Comparison of ENCODE assay signal across 14 mouse cellular contexts in the genomic region with DNA sequence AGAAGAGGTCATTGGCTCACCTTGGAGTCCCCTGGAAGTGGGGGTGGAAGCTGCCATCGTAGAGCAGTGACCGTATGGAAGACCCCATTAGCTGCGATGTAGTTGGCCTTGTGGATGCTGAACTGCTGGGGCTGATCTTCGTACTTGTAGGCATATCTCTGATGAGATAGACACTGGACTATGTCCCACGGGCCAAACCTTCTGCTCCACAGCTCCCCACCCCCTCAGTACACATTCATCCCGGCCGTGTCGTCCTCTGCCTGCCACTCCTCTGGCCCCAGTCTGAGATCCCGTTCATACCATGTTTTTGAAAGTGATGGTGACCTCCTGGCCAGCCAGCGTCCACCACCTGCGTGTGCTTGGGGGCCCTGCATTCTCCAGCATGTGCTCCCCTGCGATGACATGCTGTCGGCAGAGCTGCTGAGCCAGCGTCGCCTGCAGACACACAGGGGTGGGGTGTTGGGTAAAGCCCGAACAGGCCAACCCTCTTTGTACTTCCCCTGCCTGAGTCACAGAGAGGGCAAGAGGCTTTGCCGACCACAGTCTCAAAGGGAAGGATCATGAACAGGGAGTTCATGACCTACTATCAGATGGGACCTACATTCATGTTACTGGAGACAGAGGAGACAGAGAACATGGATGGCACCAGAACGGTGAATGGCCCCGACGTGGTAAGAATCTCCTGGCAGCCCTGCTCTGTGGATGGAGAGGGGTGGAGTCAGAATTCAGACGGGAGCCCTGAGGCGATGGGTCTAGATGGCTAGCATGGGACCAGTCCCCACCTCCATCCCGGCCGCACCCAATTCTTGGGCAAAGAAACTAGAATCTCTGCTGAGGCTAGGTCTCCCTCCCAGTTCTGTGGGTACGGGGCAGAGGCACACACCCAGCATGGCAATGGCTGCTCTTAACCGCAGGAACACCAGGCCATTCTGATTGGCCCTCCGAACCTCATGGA. TPM values are rescaled to one million over a fixed set of nuclear protein-coding genes. Genes with fewer than 3 reads are reported as not detected.
DNase-seq lines count a peak whose midpoint lies in the region; ATAC-seq and TF ChIP-seq lines count a peak whose summit lies in the region.
"Had no signal": no experiment of that assay in that cellular context is flagged by ENCODE, and none has a peak within 500 bp of the region (broad histone marks: within the 10 kb centered on the region; RNA-seq: fewer than 3 reads in every experiment).

No protein-coding gene starts in this region.

- no peaks in the 10 kb centered on the region for H3K79me2 ChIP-seq in liver, adult 2 months (ENCODE audit: control insufficient read depth, insufficient read depth, low read length)

- peak overlapping the region; percentile 19 for H3K4me3 ChIP-seq in bone marrow, adult 2 months (replicated peaks; ENCODE audit: control insufficient read depth, low read depth, low read length)
- H3K4me3 ChIP-seq in liver, adult 2 months (ENCODE audit: insufficient read depth, low read depth, low read length), result peak overlapping the region; percentile 46
- H3K4me3 ChIP-seq: forebrain, embryonic 15.5 days; hindbrain, embryonic 15.5 days had no signal

- peak; percentile 72 for ATAC-seq in CD4-positive, CD25-positive, alpha-beta regulatory T cell, adult 4 months
- ATAC-seq in monocyte, adult 5-6 weeks (replicated peaks; ENCODE audit: insufficient number of reproducible peaks, low FRiP score, low TSS enrichment, poor library complexity, severe bottlenecking), result peak; percentile 81
- ATAC-seq: forebrain, embryonic 15.5 days had no signal

- TF ChIP-seq CTCF in bone marrow, adult 2 months (IDR thresholded peaks at IDR 0.05; ENCODE audit: control insufficient read depth, insufficient read depth, low read length), result no peak
- no peak for TF ChIP-seq CTCF in liver, adult 2 months (IDR thresholded peaks at IDR 0.05; ENCODE audit: low read depth, low read length)

- 46% methylated on average over 27 of the region's 27 CpGs for WGBS in bone marrow, adult 2 months
- 19% methylated on average over 27 of the region's 27 CpGs for WGBS in liver, adult 2 months

- no peak overlapping the region for H3K27ac ChIP-seq in bone marrow, adult 2 months (ENCODE audit: control insufficient read depth, insufficient read depth, low read depth, low read length, poor library complexity)
- no peak overlapping the region for H3K27ac ChIP-seq in liver, adult 2 months (replicated peaks; ENCODE audit: insufficient read depth, low read depth, low read length)
- H3K27ac ChIP-seq: forebrain, embryonic 15.5 days; hindbrain, embryonic 15.5 days had no signal

- no peaks in the 10 kb centered on the region for H3K36me3 ChIP-seq in liver, adult 2 months (ENCODE audit: control insufficient read depth, insufficient read depth, low read length)
- H3K36me3 ChIP-seq: forebrain, embryonic 15.5 days; hindbrain, embryonic 15.5 days had no signal

- no peak for TF ChIP-seq POLR2A in bone marrow, adult 2 months (IDR thresholded peaks at IDR 0.05; ENCODE audit: borderline replicate concordance, control insufficient read depth, low read depth, low read length)
- no peak for TF ChIP-seq POLR2A in liver, adult 2 months (IDR thresholded peaks at IDR 0.05; ENCODE audit: extremely low read depth, insufficient read depth, low read length)

- H3K9ac ChIP-seq in liver, adult 2 months (ENCODE audit: low read depth, low read length), result peak overlapping the region; percentile 42; the same call in 1 of the 2 replicates
- H3K9ac ChIP-seq: forebrain, embryonic 15.5 days; hindbrain, embryonic 15.5 days had no signal

- H3K4me1 ChIP-seq in bone marrow, adult 2 months (ENCODE audit: control insufficient read depth, insufficient read depth, low read length), result no peaks in the 10 kb centered on the region
- peaks cover 9% of the 10 kb centered on the region for H3K4me1 ChIP-seq in liver, adult 2 months (ENCODE audit: control insufficient read depth, insufficient read depth, low read length)

- no peaks in the 10 kb centered on the region for H3K27me3 ChIP-seq in liver, adult 2 months (ENCODE audit: control insufficient read depth, insufficient read depth, low read length)
- H3K27me3 ChIP-seq: forebrain, embryonic 15.5 days; hindbrain, embryonic 15.5 days had no signal

- DNase-seq in liver, adult 2 months (ENCODE audit: extremely low read depth, low read depth, low spot score), result peak; percentile 72
- no peak for DNase-seq in frontal cortex, adult 2 months (ENCODE audit: extremely low spot score in 1 of 2, low spot score in 1 of 2)
- no peak for DNase-seq in neural tube, embryonic 10.5 days (ENCODE audit: extremely low spot score, low spot score)
- no peak for DNase-seq in right cerebral cortex, postnatal 14 days
- DNase-seq: adrenal gland, adult 8-10 months; cerebellum, adult 18-20 months; left cerebral cortex, postnatal 4 days; lung, postnatal 36 days; thymus, postnatal 4 days had no signal

RNA-seq across cellular contexts. Expression of a gene that starts 8.0 kb away (rescaled TPM):
- 1 to 10 TPM in 1 of 2 experiments, under 1 TPM in 1; 0.91 to 2.7 TPM for polyA plus RNA-seq in CD4-positive, CD25-positive, alpha-beta regulatory T cell, adult 4 months (2017; shearing (Covaris generic))
- 56.3 and 73.4 TPM in 2 replicates for polyA plus RNA-seq in bone marrow, adult 2 months (2011; ENCODE audit: insufficient read depth, insufficient read length, low replicate concordance, missing spikeins)
- total RNA-seq in liver, adult 2 months (2014; rRNA removed), result 27.0 and 39.5 TPM in 2 replicates
- polyA plus RNA-seq in liver, adult 2 months (2012; rRNA removed), result 32.7 and 52.3 TPM in 2 replicates
- total RNA-seq in monocyte, adult 5-6 weeks (2017), result not detected in 3 replicates
- polyA plus RNA-seq in frontal cortex, adult 2 months (2012; rRNA removed), result 15.5 and 19.1 TPM in 2 replicates

RNA-seq across cellular contexts. Expression of a gene that starts 29.6 kb away (rescaled TPM):
- polyA plus RNA-seq in CD4-positive, CD25-positive, alpha-beta regulatory T cell, adult 4 months (2017; shearing (Covaris generic)), result not detected
- 22.9 and 25.2 TPM in 2 replicates for polyA plus RNA-seq in bone marrow, adult 2 months (2011; ENCODE audit: insufficient read depth, insufficient read length, low replicate concordance, missing spikeins)
- total RNA-seq in liver, adult 2 months (2014; rRNA removed), result 3.0 and 6.0 TPM in 2 replicates
- polyA plus RNA-seq in liver, adult 2 months (2012; rRNA removed), result 14.8 and 17.5 TPM in 2 replicates
- 1.7 to 2.7 TPM in 2 of 3 replicates, not detected in the other for total RNA-seq in monocyte, adult 5-6 weeks (2017)
- polyA plus RNA-seq in frontal cortex, adult 2 months (2012; rRNA removed), result 20.2 and 21.4 TPM in 2 replicates

RNA-seq across cellular contexts. Expression of a gene that starts 31.7 kb away (rescaled TPM):
- polyA plus RNA-seq in CD4-positive, CD25-positive, alpha-beta regulatory T cell, adult 4 months (2017; shearing (Covaris generic)), result 10 to 100 TPM; 66.3 to 68.7 TPM
- 29.0 and 45.8 TPM in 2 replicates for polyA plus RNA-seq in bone marrow, adult 2 months (2011; ENCODE audit: insufficient read depth, insufficient read length, low replicate concordance, missing spikeins)
- total RNA-seq in liver, adult 2 months (2014; rRNA removed), result 30.9 and 35.3 TPM in 2 replicates
- 63.8 and 65.1 TPM in 2 replicates for polyA plus RNA-seq in liver, adult 2 months (2012; rRNA removed)
- 28.8 to 62.7 TPM (median 40.4 TPM) in 3 replicates for total RNA-seq in monocyte, adult 5-6 weeks (2017)
- polyA plus RNA-seq in frontal cortex, adult 2 months (2012; rRNA removed), result 25.7 and 29.9 TPM in 2 replicates

RNA-seq across cellular contexts. Expression of a gene that starts 47.6 kb away (rescaled TPM):
- not detected for polyA plus RNA-seq in CD4-positive, CD25-positive, alpha-beta regulatory T cell, adult 4 months (2017; shearing (Covaris generic))
- 4.2 TPM in 1 of 2 replicates, not detected in the other for polyA plus RNA-seq in bone marrow, adult 2 months (2011; ENCODE audit: insufficient read depth, insufficient read length, low replicate concordance, missing spikeins)
- 0.27 and 0.83 TPM in 2 replicates for total RNA-seq in liver, adult 2 months (2014; rRNA removed)
- 0.32 TPM in 1 of 2 replicates, not detected in the other for polyA plus RNA-seq in liver, adult 2 months (2012; rRNA removed)
- not detected in 3 replicates for total RNA-seq in monocyte, adult 5-6 weeks (2017)
- 51.3 and 55.5 TPM in 2 replicates for polyA plus RNA-seq in frontal cortex, adult 2 months (2012; rRNA removed)

RNA-seq across cellular contexts. Expression of a gene that starts 56.3 kb away (rescaled TPM):
- 100 to 1,000 TPM; 151 to 190 TPM for polyA plus RNA-seq in CD4-positive, CD25-positive, alpha-beta regulatory T cell, adult 4 months (2017; shearing (Covaris generic))
- polyA plus RNA-seq in bone marrow, adult 2 months (2011; ENCODE audit: insufficient read depth, insufficient read length, low replicate concordance, missing spikeins), result 102 and 233 TPM in 2 replicates
- total RNA-seq in liver, adult 2 months (2014; rRNA removed), result 66.7 and 83.0 TPM in 2 replicates
- 107 and 152 TPM in 2 replicates for polyA plus RNA-seq in liver, adult 2 months (2012; rRNA removed)
- total RNA-seq in monocyte, adult 5-6 weeks (2017), result 88.8 to 157 TPM (median 111 TPM) in 3 replicates
- 343 and 370 TPM in 2 replicates for polyA plus RNA-seq in frontal cortex, adult 2 months (2012; rRNA removed)
